ENCODE assay signal across 14 mouse cellular contexts in the genomic region with DNA sequence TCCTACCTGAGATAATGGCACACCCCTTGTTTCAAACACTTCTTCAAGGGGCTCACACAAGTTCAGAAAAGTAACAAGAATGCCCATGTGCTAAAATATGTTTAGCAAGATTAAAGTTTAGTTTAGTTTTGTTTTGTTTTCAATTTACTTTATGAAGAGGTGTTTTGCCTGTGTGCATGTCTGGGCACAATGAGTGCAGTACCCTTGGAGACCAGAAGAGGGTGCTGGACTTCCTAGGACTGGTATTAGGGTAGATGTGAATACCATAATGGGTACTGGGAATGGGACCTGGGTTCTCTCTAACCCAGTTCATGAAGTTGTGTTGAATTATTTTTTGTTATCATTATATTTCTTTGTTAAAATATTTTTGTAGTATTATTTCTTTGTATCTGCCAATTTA. TPM values are rescaled to one million over a fixed set of nuclear protein-coding genes. Genes with fewer than 3 reads are reported as not detected.
DNase-seq lines count a peak whose midpoint lies in the region; ATAC-seq and TF ChIP-seq lines count a peak whose summit lies in the region.
"Had no signal": no experiment of that assay in that cellular context is flagged by ENCODE, and none has a peak within 500 bp of the region (broad histone marks: within the 10 kb centered on the region; RNA-seq: fewer than 3 reads in every experiment).

No protein-coding gene starts in this region.

- no peaks in the 10 kb centered on the region for H3K27me3 ChIP-seq in midbrain, postnatal 0 days (ENCODE audit: insufficient read depth, low read length)
- H3K27me3 ChIP-seq in midbrain, embryonic 16.5 days (ENCODE audit: control insufficient read depth, insufficient read depth, low read depth, low read length) = no peaks in the 10 kb centered on the region
- H3K27me3 ChIP-seq: embryonic facial prominence, embryonic 15.5 days; hindbrain, embryonic 12.5 days had no signal

- H3K36me3 ChIP-seq in midbrain, postnatal 0 days (ENCODE audit: insufficient read depth, low read length) = no peaks in the 10 kb centered on the region
- no peaks in the 10 kb centered on the region for H3K36me3 ChIP-seq in midbrain, embryonic 16.5 days (ENCODE audit: control insufficient read depth, insufficient read depth, low read length)
- H3K36me3 ChIP-seq: embryonic facial prominence, embryonic 15.5 days; hindbrain, embryonic 12.5 days; midbrain, embryonic 10.5 days had no signal

- DNase-seq in heart, adult 11 months = peak; percentile 85
- DNase-seq in heart, adult 18-20 months = no peak
- DNase-seq in midbrain, postnatal 0 days (ENCODE audit: low spot score) = no peak
- peak; percentile 54 for DNase-seq in induced T-regulatory cell, adult 2 months (ENCODE audit: low read depth)
- no peak for DNase-seq in spleen, adult 18-20 months
- DNase-seq in adrenal gland, postnatal 36 days = no peak
- DNase-seq in cerebellum, adult 18-20 months = no peak
- DNase-seq: adrenal gland, postnatal 25 days; cerebellum, postnatal 25 days; right cerebral cortex, postnatal 14 days had no signal

- H3K9ac ChIP-seq in midbrain, postnatal 0 days (replicated peaks; ENCODE audit: low read length, poor library complexity, severe bottlenecking) = no peak overlapping the region
- no peak overlapping the region for H3K9ac ChIP-seq in midbrain, embryonic 16.5 days (ENCODE audit: low read depth, low read length)
- H3K9ac ChIP-seq: embryonic facial prominence, embryonic 15.5 days; hindbrain, embryonic 12.5 days had no signal

- no peak overlapping the region for H3K4me3 ChIP-seq in midbrain, postnatal 0 days (ENCODE audit: low read depth, low read length)
- no peak overlapping the region for H3K4me3 ChIP-seq in midbrain, embryonic 16.5 days (ENCODE audit: low read depth, low read length)
- H3K4me3 ChIP-seq: embryonic facial prominence, embryonic 15.5 days; hindbrain, embryonic 12.5 days; midbrain, embryonic 10.5 days had no signal

- 0 out of 2 replicates have a peak, but pooled peaks cover 1% of the 10 kb centered on the region for H3K9me3 ChIP-seq in midbrain, postnatal 0 days (ENCODE audit: low read length)
- no peaks in the 10 kb centered on the region; the same call in 1 of the 2 replicates for H3K9me3 ChIP-seq in midbrain, embryonic 16.5 days (replicated peaks; ENCODE audit: control insufficient read depth, low read length, poor library complexity, severe bottlenecking)
- H3K9me3 ChIP-seq: embryonic facial prominence, embryonic 15.5 days had no signal

- H3K4me1 ChIP-seq in midbrain, postnatal 0 days (ENCODE audit: insufficient read depth, low read length) = no peaks in the 10 kb centered on the region
- H3K4me1 ChIP-seq in midbrain, embryonic 16.5 days (ENCODE audit: control insufficient read depth, insufficient read depth, low read length) = no peaks in the 10 kb centered on the region

- H3K4me2 ChIP-seq in midbrain, postnatal 0 days (ENCODE audit: low read depth, low read length, poor library complexity, severe bottlenecking) = no peak overlapping the region
- H3K4me2 ChIP-seq in midbrain, embryonic 16.5 days (ENCODE audit: low read length) = no peak overlapping the region
- H3K4me2 ChIP-seq: embryonic facial prominence, embryonic 15.5 days; hindbrain, embryonic 12.5 days had no signal

- H3K27ac ChIP-seq in midbrain, postnatal 0 days (ENCODE audit: low read depth, low read length) = no peak overlapping the region
- H3K27ac ChIP-seq in midbrain, embryonic 16.5 days (ENCODE audit: low read length) = no peak overlapping the region
- H3K27ac ChIP-seq: hindbrain, embryonic 12.5 days; midbrain, embryonic 10.5 days had no signal

- peak; percentile 41 for TF ChIP-seq CTCF in midbrain, postnatal 0 days (IDR thresholded peaks at IDR 0.05)

- ATAC-seq in midbrain, postnatal 0 days (ENCODE audit: low FRiP score) = no peak
- no peak for ATAC-seq in midbrain, embryonic 16.5 days

RNA-seq across cellular contexts. Expression of a gene that starts 38.0 kb away (rescaled TPM):
- 10 to 100 TPM in 1 of 2 experiments, 1 to 10 TPM in 1; 6.2 to 11.0 TPM for total RNA-seq in heart, adult 18-20 months (2021)
- total RNA-seq in midbrain, postnatal 0 days (2014; rRNA removed) = 8.7 and 12.2 TPM in 2 replicates
- 4.5 and 5.0 TPM in 2 replicates for polyA plus RNA-seq in midbrain, postnatal 0 days (2015; fragmentation: Nextera tagmentation; extraction: Ambion mirVana)
- 4.8 and 5.0 TPM in 2 replicates for polyA plus RNA-seq in midbrain, embryonic 16.5 days (2015; fragmentation: Nextera tagmentation; extraction: Ambion mirVana)
- 10 to 100 TPM; 33.9 to 38.1 TPM for total RNA-seq in adrenal gland, postnatal 36 days (2021)

Comparison
In these comparisons a context has a peak if more than half of its experiments do, and no peak if none do; other contexts are left out.
1. DNase-seq: peak in heart, adult 11 months (single experiment) and induced T-regulatory cell, adult 2 months (single experiment); none in heart, adult 18-20 months (0 of 2), midbrain, postnatal 0 days (single experiment), spleen, adult 18-20 months (0 of 2), adrenal gland, postnatal 36 days (0 of 2) and cerebellum, adult 18-20 months (0 of 2).